Mouse (Mus musculus) left cerebral cortex, adult 9 months (tissue): ENCODE results near the gene Jdp2.
"Not testable (repeated sequence)": the region's sequence is repeated elsewhere in the genome, so short reads cannot be mapped to it uniquely, and the experiment has no call there.

ENCODE experiments used
- DNase-seq, 2 experiments: peaks; one replicate each; pipeline ENCODE4 v3.0.0; 2022; ENCODE audit warnings: low spot score in 2 of 2

Jdp2 gene

GRCm38 (mm10) chr12:85637932-85638331, 39.1 kb downstream of the Jdp2 start:
- DNase-seq: no peak

GRCm38 (mm10) chr12:85638541-85639325, 39.9 kb downstream of the Jdp2 start:
- DNase-seq: no peak

GRCm38 (mm10) chr12:85639326-85640008, 40.6 kb downstream of the Jdp2 start:
- peak in 1 of 2 experiments; percentile 54 for DNase-seq

- no peak for DNase-seq
Observed at GRCm38 (mm10) chr12:85640852-85641563, 42.2 kb downstream of the Jdp2 start.

- DNase-seq: no peak
Observed at GRCm38 (mm10) chr12:85641564-85641931, 42.7 kb downstream of the Jdp2 start.

- no peak for DNase-seq
Observed at GRCm38 (mm10) chr12:85643735-85644134, 44.9 kb downstream of the Jdp2 start.

GRCm38 (mm10) chr12:85645664-85646063, 46.8 kb downstream of the Jdp2 start:
- no peak for DNase-seq

- no peak for DNase-seq
Observed at GRCm38 (mm10) chr12:85647346-85647745, 48.5 kb downstream of the Jdp2 start.

GRCm38 (mm10) chr12:85647955-85648354, 49.1 kb downstream of the Jdp2 start:
- no peak for DNase-seq

- no peak for DNase-seq
Observed at GRCm38 (mm10) chr12:85659319-85659718, 60.5 kb downstream of the Jdp2 start.

GRCm38 (mm10) chr12:85660855-85661254, 62.0 kb downstream of the Jdp2 start:
- no peak for DNase-seq

- DNase-seq: not testable (repeated sequence)
Observed at GRCm38 (mm10) chr12:85662232-85662631, 63.4 kb downstream of the Jdp2 start.

GRCm38 (mm10) chr12:85662896-85663295, 64.1 kb downstream of the Jdp2 start:
- DNase-seq: peak in 1 of 2 experiments; percentile 86

GRCm38 (mm10) chr12:85666112-85666511, 67.3 kb downstream of the Jdp2 start:
- DNase-seq: no peak

GRCm38 (mm10) chr12:85667071-85667470, 68.2 kb downstream of the Jdp2 start:
- DNase-seq: no peak

GRCm38 (mm10) chr12:85668696-85669095, 69.9 kb downstream of the Jdp2 start:
- DNase-seq: no peak

- no peak for DNase-seq
Observed at GRCm38 (mm10) chr12:85670080-85670479, 71.3 kb downstream of the Jdp2 start.

- DNase-seq: no peak
Observed at GRCm38 (mm10) chr12:85673914-85674313, 75.1 kb downstream of the Jdp2 start.

- DNase-seq: no peak
Observed at GRCm38 (mm10) chr12:85679117-85679516, 80.3 kb downstream of the Jdp2 start.

- no peak for DNase-seq
Observed at GRCm38 (mm10) chr12:85679808-85680207, 81.0 kb downstream of the Jdp2 start.

GRCm38 (mm10) chr12:85682328-85682727, 83.5 kb downstream of the Jdp2 start:
- DNase-seq: no peak

- DNase-seq: no peak
Observed at GRCm38 (mm10) chr12:85684411-85685275, 85.8 kb downstream of the Jdp2 start.
